Mouse (Mus musculus) heart, postnatal 0 days (tissue): ENCODE measurements around the gene Pgap1. TPM values are rescaled to one million over a fixed set of nuclear protein-coding genes. Genes with fewer than 3 reads are reported as not detected.
A peak's percentile ranks its signal among the peaks of the same experiment; 100 is the strongest.

Experiments
- ATAC-seq: fragments of 200-750 bp; cut with Nextera tagmentation; 2 replicates; pipeline ENCODE4 v1.8.0; 2017; ENCODE audit warnings: low read depth, moderate number of reproducible peaks, moderate library complexity; ENCODE audit not compliant: insufficient read depth
- DNase-seq: peaks from one replicate; pipeline ENCODE4 v3.0.0-alpha.2; 2016; ENCODE audit warnings: low spot score
- H3K27ac ChIP-seq: fragments of 300-500 bp; sonication (generic); 2 replicates; pipeline ENCODE4 v1.5.1; 2014; ENCODE audit warnings: low read depth, mild to moderate bottlenecking
- H3K27me3 ChIP-seq: fragments of 300-500 bp; sonication (generic); 2 replicates; pipeline ENCODE4 v1.6.1; 2014; ENCODE audit warnings: low read length, mixed read lengths; ENCODE audit not compliant: control insufficient read depth, insufficient read depth
- H3K36me3 ChIP-seq: fragments of 300-500 bp; sonication (generic); replicated peaks from 2 replicates; pipeline ENCODE4 v1.6.1; 2014; ENCODE audit warnings: low read length, mixed read lengths; ENCODE audit not compliant: control insufficient read depth, insufficient read depth
- H3K4me1 ChIP-seq: fragments of 300-500 bp; sonication (generic); 2 replicates; pipeline ENCODE4 v1.6.1; 2014; ENCODE audit warnings: antibody characterized with exemption; ENCODE audit not compliant: control insufficient read depth, insufficient read depth
- H3K4me2 ChIP-seq: fragments of 300-500 bp; sonication (generic); 2 replicates; pipeline ENCODE4 v1.6.1; 2014; ENCODE audit warnings: low read depth, mild to moderate bottlenecking, low read length, moderate library complexity
- H3K4me3 ChIP-seq: fragments of 300-500 bp; sonication (generic); 2 replicates; pipeline ENCODE4 v1.5.1; 2014; ENCODE audit warnings: low read depth, low read length
- H3K9ac ChIP-seq: fragments of 300-500 bp; sonication (generic); replicated peaks from 2 replicates; pipeline ENCODE4 v1.6.1; 2014; ENCODE audit warnings: low read depth, low read length, mixed read lengths
- H3K9me3 ChIP-seq: fragments of 300-500 bp; sonication (generic); replicated peaks from 2 replicates; pipeline ENCODE4 v1.6.1; 2016; ENCODE audit warnings: low read length; ENCODE audit not compliant: control insufficient read depth
- CTCF ChIP-seq: IDR thresholded peaks from 2 replicates; pipeline ENCODE4 v1.5.1; 2016; ENCODE audit warnings: antibody characterized with exemption, control low read depth, low read depth
- EP300 ChIP-seq: IDR thresholded peaks from 2 replicates; pipeline ENCODE4 v1.6.1; 2016; ENCODE audit warnings: antibody characterized with exemption, low read depth
- WGBS: fragments of 180-500 bp; shearing (Covaris S2); extraction: QIAGEN DNeasy Blood & Tissue Kit; methylation state at CpG from one replicate; pipeline ENCODE4 v1.1.7; 2014; 5-methylcytosine and 5-hydroxymethylcytosine counted together
- polyA plus RNA-seq: library from polyadenylated mRNA; unstranded; fragments of >200 nt; fragmentation: Nextera tagmentation; extraction: Ambion mirVana; gene quantifications from 2 replicates; pipeline ENCODE4 v1.2.1, GENCODE M21; 2015
- total RNA-seq: library from RNA; depleted of rRNA; stranded (reverse); fragments of >200 nt; gene quantifications from 2 replicates; pipeline ENCODE4 v1.2.3, GENCODE M21; 2014; ENCODE audit warnings: low replicate concordance; rRNA removed

The Pgap1 gene
- total RNA-seq, result 1.6 and 5.0 TPM in 2 replicates
- polyA plus RNA-seq, result 1.3 and 1.4 TPM in 2 replicates

DNA sequence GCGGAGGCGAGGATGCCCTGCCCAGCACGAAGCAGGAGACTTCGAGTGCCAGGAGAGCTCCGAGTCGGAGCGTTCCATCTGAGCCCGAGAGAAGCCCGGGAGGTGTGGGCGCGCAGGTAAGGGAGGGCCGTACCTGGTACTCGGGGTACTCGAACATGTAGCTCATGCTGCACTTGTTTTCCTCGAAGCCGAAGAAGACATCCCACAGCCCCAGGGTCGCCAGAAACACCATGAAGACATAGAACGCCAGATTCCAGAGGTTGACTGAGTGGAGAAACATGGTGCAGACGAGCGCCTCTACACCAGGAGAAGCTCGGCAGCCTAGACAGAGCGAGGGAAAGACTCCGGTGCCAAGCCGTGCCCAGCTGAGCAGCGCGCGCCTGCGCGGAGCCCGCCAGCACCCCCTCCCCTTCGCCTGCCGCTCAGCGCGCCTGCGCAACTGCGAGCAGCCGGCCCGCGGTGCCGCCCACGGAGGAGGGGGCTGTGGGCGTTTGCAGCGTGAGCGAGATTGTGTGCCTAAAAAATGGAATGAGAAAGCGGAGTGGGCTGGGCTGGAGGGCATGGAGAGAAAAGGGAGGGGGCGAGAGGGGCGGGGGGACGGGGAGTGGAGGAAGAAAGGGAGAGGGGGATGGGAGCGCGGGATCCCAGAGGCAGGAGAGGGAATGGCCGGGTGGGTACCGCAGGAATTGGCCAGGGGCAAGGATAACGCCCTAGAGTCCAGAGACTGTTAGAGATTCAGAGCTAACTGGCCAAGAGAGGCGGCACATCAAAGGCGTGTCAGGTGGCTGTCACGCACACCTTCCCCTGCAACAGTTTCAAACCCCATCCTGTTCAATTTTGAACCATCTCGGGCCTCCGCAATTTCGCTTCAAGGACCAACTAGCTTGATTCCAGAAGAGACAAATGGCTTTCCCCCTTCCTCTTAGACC lies at the start of gene Pgap1:
TSS of gene Pgap1 (minus strand) at position 384 of the 929 bp plus-strand sequence.
- no peaks in the 10 kb centered on the region for H3K27me3 ChIP-seq
- H3K9ac ChIP-seq, result peak within 1 kb of the TSS; percentile 62
- H3K4me2 ChIP-seq, result peak within 1 kb of the TSS; percentile 87
- H3K4me1 ChIP-seq, result peaks cover 3% of the 10 kb centered on the region; the same call in 1 of the 2 replicates
- peak within 1 kb of the TSS; percentile 58 for H3K4me3 ChIP-seq
- DNase-seq, result peak; percentile 88
- ATAC-seq, result peak; percentile 99
- H3K36me3 ChIP-seq, result no peaks in the 10 kb centered on the region
- WGBS, result under 1% methylated on average over 59 of the region's 59 CpGs
- TF ChIP-seq CTCF, result no peak
- no peak for TF ChIP-seq EP300
- peak within 1 kb of the TSS; percentile 67; the same call in 1 of the 2 replicates for H3K27ac ChIP-seq
- no peaks in the 10 kb centered on the region for H3K9me3 ChIP-seq

DNA sequence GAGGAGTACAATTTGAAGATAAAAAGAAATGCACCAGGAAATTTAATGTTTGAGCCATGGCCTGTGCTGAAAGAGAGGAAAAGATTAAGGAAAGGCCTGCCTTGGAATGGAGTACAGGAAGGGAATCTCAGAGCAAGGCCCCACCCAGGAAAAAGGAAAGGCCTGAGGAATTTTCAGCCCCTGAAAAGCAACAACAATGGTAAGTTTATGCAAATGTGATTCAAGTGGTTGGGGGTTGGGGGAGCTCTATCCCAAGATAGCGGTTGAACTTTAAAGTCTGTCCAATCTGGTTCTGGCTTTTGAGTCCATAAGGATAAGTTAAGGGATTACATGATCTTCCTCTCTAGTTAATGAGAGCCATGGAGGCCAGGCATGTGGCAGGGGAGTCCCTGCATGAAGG lies 49.5 kb upstream of the Pgap1 start:
- no peak overlapping the region for H3K4me3 ChIP-seq
- WGBS, result 69% methylated on average over 1 of the region's 1 CpGs
- H3K9me3 ChIP-seq, result no peaks in the 10 kb centered on the region
- no peak overlapping the region for H3K9ac ChIP-seq
- H3K27ac ChIP-seq, result peak overlapping the region; percentile 49; the same call in 1 of the 2 replicates
- TF ChIP-seq CTCF, result no peak
- TF ChIP-seq EP300, result no peak
- no peak overlapping the region for H3K4me2 ChIP-seq
- H3K36me3 ChIP-seq, result no peaks in the 10 kb centered on the region
- ATAC-seq (no peak), DNase-seq (no peak)
- no peaks in the 10 kb centered on the region for H3K4me1 ChIP-seq
- no peaks in the 10 kb centered on the region for H3K27me3 ChIP-seq

DNA sequence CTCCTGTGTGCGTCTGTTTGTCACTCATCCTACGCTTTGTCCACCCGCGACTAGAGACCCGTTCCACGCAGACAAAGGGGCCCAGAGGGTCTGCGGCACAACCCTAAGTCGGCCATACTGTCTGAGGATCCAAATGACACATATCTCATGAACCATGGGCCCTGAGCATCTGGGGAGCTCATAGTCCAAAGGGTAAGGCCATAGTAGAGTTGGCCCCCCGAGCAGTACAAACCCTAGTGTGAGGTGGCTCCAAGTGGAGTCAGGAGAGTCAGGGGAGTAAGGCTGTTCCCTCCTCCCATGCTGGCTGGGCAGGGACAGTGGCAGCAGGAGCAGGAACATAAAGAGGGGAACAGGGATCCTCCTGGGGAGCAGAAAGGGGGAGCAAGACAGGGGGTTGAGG lies 44.2 kb upstream of the Pgap1 start:
- TF ChIP-seq EP300 (no peak), CTCF (no peak)
- Histone ChIP-seq H3K27me3 (no peaks in the 10 kb centered on the region), H3K27ac (no peak overlapping the region), H3K9ac (no peak overlapping the region), H3K36me3 (no peaks in the 10 kb centered on the region), H3K4me2 (no peak overlapping the region), H3K9me3 (no peaks in the 10 kb centered on the region), H3K4me1 (peaks cover 5% of the 10 kb centered on the region; the same call in 1 of the 2 replicates), H3K4me3 (no peak overlapping the region)
- DNase-seq (no peak), ATAC-seq (no peak)
- WGBS, result 91% methylated on average over 9 of the region's 9 CpGs

- no peaks in the 10 kb centered on the region for H3K27me3 ChIP-seq
- H3K9ac ChIP-seq, result no peak overlapping the region
- ATAC-seq, result no peak
- H3K4me2 ChIP-seq, result no peak overlapping the region
- no peak for TF ChIP-seq EP300
- TF ChIP-seq CTCF, result no peak
- H3K4me3 ChIP-seq, result no peak overlapping the region
- H3K36me3 ChIP-seq, result no peaks in the 10 kb centered on the region
- H3K9me3 ChIP-seq, result no peaks in the 10 kb centered on the region
- DNase-seq, result no peak
- 60% methylated on average over 1 of the region's 1 CpGs for WGBS
- no peak overlapping the region for H3K27ac ChIP-seq
- H3K4me1 ChIP-seq, result peaks cover 5% of the 10 kb centered on the region; the same call in 1 of the 2 replicates
Measured at GRCm38 (mm10) chr1:54600275-54600674, 42.8 kb upstream of the Pgap1 start.

DNA sequence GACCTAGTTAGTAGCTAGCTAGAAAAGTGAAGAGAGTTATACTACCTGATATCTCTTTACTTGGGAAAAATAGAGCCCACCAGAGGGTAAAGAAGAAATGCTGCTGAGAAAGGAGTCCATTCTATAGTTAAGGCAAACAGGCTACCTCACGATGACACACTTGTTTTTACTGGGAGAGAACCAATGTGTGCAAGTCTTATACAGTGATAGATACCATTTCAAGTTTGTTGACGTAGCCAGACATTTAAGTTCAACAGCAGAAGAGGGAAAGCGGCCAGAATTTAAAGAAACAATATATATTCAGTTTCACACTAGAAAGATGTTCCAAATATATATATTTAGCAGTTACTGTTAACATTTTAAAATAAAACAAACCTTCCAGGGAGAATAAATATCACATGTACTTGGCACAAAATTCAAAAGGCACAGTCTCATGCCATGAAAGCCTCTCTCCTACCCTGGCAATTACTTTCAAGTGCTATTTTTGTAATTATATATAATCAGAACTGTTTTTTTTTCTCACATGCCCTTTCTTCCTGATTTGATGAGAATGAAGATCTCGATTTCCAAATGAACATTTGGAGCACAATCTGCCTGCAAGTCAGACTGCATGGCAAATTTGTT lies 40.2 kb upstream of the Pgap1 start:
- H3K4me3 ChIP-seq, result no peak overlapping the region
- WGBS, result 66% methylated on average over 4 of the region's 4 CpGs
- TF ChIP-seq EP300, result no peak
- no peak for TF ChIP-seq CTCF
- H3K4me2 ChIP-seq, result no peak overlapping the region
- H3K36me3 ChIP-seq, result no peaks in the 10 kb centered on the region
- H3K27ac ChIP-seq, result no peak overlapping the region
- DNase-seq, result no peak
- H3K9me3 ChIP-seq, result no peaks in the 10 kb centered on the region
- no peak overlapping the region for H3K9ac ChIP-seq
- H3K4me1 ChIP-seq, result peaks cover 5% of the 10 kb centered on the region; the same call in 1 of the 2 replicates
- no peaks in the 10 kb centered on the region for H3K27me3 ChIP-seq
- ATAC-seq, result no peak
